Mouse (Mus musculus): ENCODE measurements around the gene Lbx2. TPM values are rescaled to one million over a fixed set of nuclear protein-coding genes. Genes with fewer than 3 reads are reported as not detected.
A peak's percentile ranks its signal among the peaks of the same experiment; 100 is the strongest.

Gene Lbx2
- polyA plus RNA-seq (2015; fragmentation: Nextera tagmentation; extraction: Ambion mirVana) = 0.27 and 0.56 TPM in 2 replicates

- 4% methylated on average over 39 of the region's 42 CpGs for WGBS
- H3K4me1 ChIP-seq = peaks cover 30% of the 10 kb centered on the region
- H3K4me2 ChIP-seq = peak within 1 kb of the TSS; percentile 55
- peak within 1 kb of the TSS; percentile 59 for H3K9ac ChIP-seq
- peaks cover 12% of the 10 kb centered on the region for H3K36me3 ChIP-seq
- H3K27me3 ChIP-seq = peaks cover 94% of the 10 kb centered on the region
- H3K9me3 ChIP-seq = no peaks in the 10 kb centered on the region
- no peak for ATAC-seq (ENCODE audit: insufficient number of reproducible peaks, insufficient read depth, low FRiP score, low TSS enrichment, low read depth)
- no peak within 1 kb of the TSS for H3K27ac ChIP-seq
- H3K4me3 ChIP-seq = peak within 1 kb of the TSS; percentile 34
Observed at GRCm38 (mm10) chr6:83086121-83087035, at the start of gene Lbx2. Gene Lbx2 (plus strand): TSS chr6:83086367.

- Histone ChIP-seq H3K27me3 (peaks cover 13% of the 10 kb centered on the region), H3K4me3 (no peak overlapping the region), H3K9ac (no peak overlapping the region), H3K4me2 (no peak overlapping the region), H3K27ac (no peak overlapping the region), H3K4me1 (peaks cover 42% of the 10 kb centered on the region), H3K9me3 (no peaks in the 10 kb centered on the region), H3K36me3 (no peaks in the 10 kb centered on the region)
- no peak for ATAC-seq (ENCODE audit: insufficient number of reproducible peaks, insufficient read depth, low FRiP score, low TSS enrichment, low read depth)
- 75% methylated on average over 8 of the region's 8 CpGs for WGBS
Observed at GRCm38 (mm10) chr6:83037188-83037587, 49.0 kb upstream of the Lbx2 start.

GRCm38 (mm10) chr6:83038496-83039012, 47.6 kb upstream of the Lbx2 start:
- 0 out of 2 replicates have a peak, but pooled peaks have one; percentile 32 for ATAC-seq (ENCODE audit: insufficient number of reproducible peaks, insufficient read depth, low FRiP score, low TSS enrichment, low read depth)
- Histone ChIP-seq H3K27me3 (peaks cover 4% of the 10 kb centered on the region; the same call in 1 of the 2 replicates), H3K4me3 (peak overlapping the region; percentile 33), H3K4me1 (peaks cover 31% of the 10 kb centered on the region), H3K9me3 (no peaks in the 10 kb centered on the region), H3K36me3 (no peaks in the 10 kb centered on the region), H3K27ac (no peak overlapping the region), H3K4me2 (peak overlapping the region; percentile 62), H3K9ac (peak overlapping the region; percentile 57)
- 11% methylated on average over 24 of the region's 24 CpGs for WGBS

- Histone ChIP-seq H3K9ac (no peak overlapping the region), H3K27ac (no peak overlapping the region), H3K4me3 (no peak overlapping the region), H3K27me3 (no peaks in the 10 kb centered on the region; the same call in 1 of the 2 replicates), H3K36me3 (no peaks in the 10 kb centered on the region), H3K4me2 (no peak overlapping the region), H3K4me1 (peaks cover 11% of the 10 kb centered on the region), H3K9me3 (no peaks in the 10 kb centered on the region)
- ATAC-seq (ENCODE audit: insufficient number of reproducible peaks, insufficient read depth, low FRiP score, low TSS enrichment, low read depth) = no peak
- 82% methylated on average over 5 of the region's 5 CpGs for WGBS
Observed at GRCm38 (mm10) chr6:83040601-83041000, 45.6 kb upstream of the Lbx2 start.

- no peak for ATAC-seq (ENCODE audit: insufficient number of reproducible peaks, insufficient read depth, low FRiP score, low TSS enrichment, low read depth)
- Histone ChIP-seq H3K9ac (no peak overlapping the region), H3K36me3 (no peaks in the 10 kb centered on the region), H3K4me1 (peaks cover 3% of the 10 kb centered on the region), H3K9me3 (no peaks in the 10 kb centered on the region), H3K27ac (no peak overlapping the region), H3K4me3 (no peak overlapping the region), H3K27me3 (no peaks in the 10 kb centered on the region), H3K4me2 (no peak overlapping the region)
- WGBS = 75% methylated on average over 6 of the region's 6 CpGs
Observed at GRCm38 (mm10) chr6:83043561-83043960, 42.6 kb upstream of the Lbx2 start.

- no peaks in the 10 kb centered on the region for H3K4me1 ChIP-seq
- 95% methylated on average over 5 of the region's 5 CpGs for WGBS
- H3K27me3 ChIP-seq = no peaks in the 10 kb centered on the region
- ATAC-seq (ENCODE audit: insufficient number of reproducible peaks, insufficient read depth, low FRiP score, low TSS enrichment, low read depth) = no peak
- no peaks in the 10 kb centered on the region for H3K36me3 ChIP-seq
- no peak overlapping the region for H3K27ac ChIP-seq
- H3K4me2 ChIP-seq = no peak overlapping the region
- no peak overlapping the region for H3K4me3 ChIP-seq
- H3K9me3 ChIP-seq = no peaks in the 10 kb centered on the region
- H3K9ac ChIP-seq = no peak overlapping the region
Observed at GRCm38 (mm10) chr6:83043993-83044392, 42.2 kb upstream of the Lbx2 start.

GRCm38 (mm10) chr6:83044742-83045141, 41.4 kb upstream of the Lbx2 start:
- WGBS = 77% methylated on average over 9 of the region's 9 CpGs
- Histone ChIP-seq H3K27me3 (no peaks in the 10 kb centered on the region), H3K9ac (no peak overlapping the region), H3K4me2 (no peak overlapping the region), H3K9me3 (no peaks in the 10 kb centered on the region), H3K27ac (no peak overlapping the region), H3K4me3 (no peak overlapping the region), H3K4me1 (no peaks in the 10 kb centered on the region), H3K36me3 (0 out of 2 replicates have a peak, but pooled peaks cover under 1% of the 10 kb centered on the region)
- no peak for ATAC-seq (ENCODE audit: insufficient number of reproducible peaks, insufficient read depth, low FRiP score, low TSS enrichment, low read depth)

- H3K27ac ChIP-seq = no peak overlapping the region
- no peak overlapping the region for H3K9ac ChIP-seq
- no peak for ATAC-seq (ENCODE audit: insufficient number of reproducible peaks, insufficient read depth, low FRiP score, low TSS enrichment, low read depth)
- no peak overlapping the region for H3K4me2 ChIP-seq
- no peak overlapping the region for H3K4me3 ChIP-seq
- H3K27me3 ChIP-seq = no peaks in the 10 kb centered on the region
- peaks cover 19% of the 10 kb centered on the region for H3K36me3 ChIP-seq
- 69% methylated on average over 10 of the region's 10 CpGs for WGBS
- H3K4me1 ChIP-seq = peaks cover 12% of the 10 kb centered on the region
- H3K9me3 ChIP-seq = no peaks in the 10 kb centered on the region
Observed at GRCm38 (mm10) chr6:83049367-83049766, 36.8 kb upstream of the Lbx2 start.

GRCm38 (mm10) chr6:83053136-83053960, 32.8 kb upstream of the Lbx2 start:
- peak overlapping the region; percentile 96 for H3K9ac ChIP-seq
- H3K4me2 ChIP-seq = peak overlapping the region; percentile 88
- WGBS = 1% methylated on average over 26 of the region's 26 CpGs
- peaks cover 26% of the 10 kb centered on the region for H3K4me1 ChIP-seq
- H3K36me3 ChIP-seq = peaks cover 38% of the 10 kb centered on the region
- ATAC-seq (ENCODE audit: insufficient number of reproducible peaks, insufficient read depth, low FRiP score, low TSS enrichment, low read depth) = no peak
- no peaks in the 10 kb centered on the region for H3K27me3 ChIP-seq
- H3K4me3 ChIP-seq = peak overlapping the region; percentile 99
- H3K27ac ChIP-seq = peak overlapping the region; percentile 92
- no peaks in the 10 kb centered on the region for H3K9me3 ChIP-seq

GRCm38 (mm10) chr6:83054074-83054851, 31.9 kb upstream of the Lbx2 start, which contains the start of gene Aup1:
Gene Aup1 (plus strand): TSS chr6:83054521.
- Histone ChIP-seq H3K27ac (peak within 1 kb of the TSS; percentile 92), H3K9ac (peak within 1 kb of the TSS; percentile 96), H3K27me3 (no peaks in the 10 kb centered on the region), H3K4me1 (peaks cover 26% of the 10 kb centered on the region), H3K36me3 (peaks cover 38% of the 10 kb centered on the region), H3K4me2 (peak within 1 kb of the TSS; percentile 88), H3K4me3 (peak within 1 kb of the TSS; percentile 99), H3K9me3 (no peaks in the 10 kb centered on the region)
- under 1% methylated on average over 64 of the region's 64 CpGs for WGBS
- peak; percentile 94 for ATAC-seq (ENCODE audit: insufficient number of reproducible peaks, insufficient read depth, low FRiP score, low TSS enrichment, low read depth)
